11 mouse cellular contexts compared by ENCODE assay signal in the genomic region with DNA sequence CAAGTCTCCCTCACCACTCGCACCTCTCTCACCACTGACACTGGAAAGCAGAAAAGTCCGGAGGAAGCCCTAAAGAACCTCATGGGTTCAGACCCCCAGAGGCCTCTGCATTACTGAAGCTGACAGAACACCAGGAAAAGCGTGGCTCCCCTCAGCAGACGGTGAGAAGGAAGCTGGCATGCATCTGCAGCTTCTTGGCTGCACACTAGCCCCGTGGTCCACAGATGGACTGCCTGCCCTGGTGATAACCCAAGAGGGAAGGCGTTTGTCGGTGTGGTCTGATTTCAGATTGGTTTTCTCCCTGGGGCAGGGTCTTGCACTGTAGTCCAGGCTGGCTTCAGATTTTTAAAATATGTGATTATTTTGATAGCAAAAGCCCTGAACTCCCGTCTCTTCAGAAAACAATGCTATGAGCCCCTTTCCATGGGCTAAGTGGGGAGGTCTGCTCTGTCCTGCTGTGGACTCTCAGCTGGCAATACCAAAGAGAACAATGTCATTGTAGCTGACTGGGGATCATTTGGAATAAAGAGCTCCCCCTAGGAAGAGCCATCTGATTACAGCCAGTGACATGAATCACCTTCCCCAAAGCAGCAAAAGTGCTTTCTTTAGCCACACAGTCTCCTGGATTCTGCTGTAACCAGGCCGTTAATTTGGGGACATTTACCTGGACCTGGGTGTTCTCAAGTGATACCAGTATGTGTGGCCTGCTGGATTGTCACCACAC. TPM values are rescaled to one million over a fixed set of nuclear protein-coding genes. Genes with fewer than 3 reads are reported as not detected.
DNase-seq lines count a peak whose midpoint lies in the region; ATAC-seq and TF ChIP-seq lines count a peak whose summit lies in the region.
"Had no signal": no experiment of that assay in that cellular context is flagged by ENCODE, and none has a peak within 500 bp of the region (broad histone marks: within the 10 kb centered on the region; RNA-seq: fewer than 3 reads in every experiment).

No protein-coding gene starts in this region.

- DNase-seq in adrenal gland, adult 2 months: peak; percentile 57
- DNase-seq in adrenal gland, postnatal 25 days: no peak
- no peak for DNase-seq in kidney, postnatal 0 days (ENCODE audit: low spot score)
- DNase-seq in kidney, postnatal 36 days: no peak
- no peak for DNase-seq in spleen, postnatal 14 days (ENCODE audit: low spot score in 2 of 2)
- DNase-seq: gastrocnemius, postnatal 10 days; kidney, postnatal 4 days had no signal

- ATAC-seq in kidney, postnatal 0 days (replicated peaks; ENCODE audit: low FRiP score, low read depth): no peak
- ATAC-seq in neural tube, embryonic 13.5 days (ENCODE audit: low read depth): no peak
- no peak for ATAC-seq in neural tube, embryonic 15.5 days (ENCODE audit: low FRiP score)
- ATAC-seq in kidney, embryonic 15.5 days (replicated peaks; ENCODE audit: low FRiP score): no peak

- H3K27ac ChIP-seq in kidney, postnatal 0 days: no peak overlapping the region
- H3K27ac ChIP-seq in neural tube, embryonic 13.5 days (replicated peaks): peak overlapping the region; percentile 73
- no peak overlapping the region; the same call in 1 of the 2 replicates for H3K27ac ChIP-seq in neural tube, embryonic 15.5 days (replicated peaks)
- H3K27ac ChIP-seq in kidney, embryonic 15.5 days: no peak overlapping the region
- H3K27ac ChIP-seq: liver, embryonic 14.5 days had no signal

- H3K4me2 ChIP-seq in kidney, postnatal 0 days (ENCODE audit: low read length): no peak overlapping the region
- no peak overlapping the region for H3K4me2 ChIP-seq in neural tube, embryonic 13.5 days
- no peak overlapping the region for H3K4me2 ChIP-seq in neural tube, embryonic 15.5 days
- H3K4me2 ChIP-seq in kidney, embryonic 15.5 days: no peak overlapping the region

- H3K9me3 ChIP-seq in kidney, postnatal 0 days (replicated peaks; ENCODE audit: low read length): no peaks in the 10 kb centered on the region
- no peaks in the 10 kb centered on the region for H3K9me3 ChIP-seq in neural tube, embryonic 13.5 days
- H3K9me3 ChIP-seq in neural tube, embryonic 15.5 days (replicated peaks): no peaks in the 10 kb centered on the region
- no peaks in the 10 kb centered on the region for H3K9me3 ChIP-seq in kidney, embryonic 15.5 days (replicated peaks)

- 76% methylated on average over 9 of the region's 9 CpGs for WGBS in kidney, postnatal 0 days
- 57% methylated on average over 9 of the region's 9 CpGs for WGBS in neural tube, embryonic 13.5 days
- WGBS in neural tube, embryonic 15.5 days: 60% methylated on average over 9 of the region's 9 CpGs
- 74% methylated on average over 9 of the region's 9 CpGs for WGBS in kidney, embryonic 15.5 days

- TF ChIP-seq CTCF in kidney, postnatal 0 days (IDR thresholded peaks at IDR 0.05; ENCODE audit: low read depth): peak; percentile 23; the same call in 1 of the 2 replicates

- H3K4me3 ChIP-seq in kidney, postnatal 0 days (replicated peaks; ENCODE audit: low read depth, low read length): no peak overlapping the region
- no peak overlapping the region for H3K4me3 ChIP-seq in neural tube, embryonic 13.5 days
- H3K4me3 ChIP-seq in neural tube, embryonic 15.5 days (replicated peaks): no peak overlapping the region
- no peak overlapping the region for H3K4me3 ChIP-seq in kidney, embryonic 15.5 days (replicated peaks)

- no peak overlapping the region for H3K9ac ChIP-seq in kidney, postnatal 0 days (ENCODE audit: low read depth, low read length)
- H3K9ac ChIP-seq in neural tube, embryonic 13.5 days: 0 out of 2 replicates have a peak overlapping the region, but pooled peaks have one; percentile 22
- H3K9ac ChIP-seq in neural tube, embryonic 15.5 days (replicated peaks): no peak overlapping the region
- H3K9ac ChIP-seq in kidney, embryonic 15.5 days: no peak overlapping the region
- H3K9ac ChIP-seq: liver, embryonic 14.5 days had no signal

- H3K27me3 ChIP-seq in kidney, postnatal 0 days (ENCODE audit: insufficient read depth, low read length): no peaks in the 10 kb centered on the region
- no peaks in the 10 kb centered on the region for H3K27me3 ChIP-seq in neural tube, embryonic 13.5 days
- H3K27me3 ChIP-seq in neural tube, embryonic 15.5 days (replicated peaks): no peaks in the 10 kb centered on the region
- no peaks in the 10 kb centered on the region for H3K27me3 ChIP-seq in kidney, embryonic 15.5 days

- no peaks in the 10 kb centered on the region for H3K36me3 ChIP-seq in kidney, postnatal 0 days (ENCODE audit: insufficient read depth, low read length)
- 0 out of 2 replicates have a peak, but pooled peaks cover 2% of the 10 kb centered on the region for H3K36me3 ChIP-seq in neural tube, embryonic 13.5 days
- no peaks in the 10 kb centered on the region for H3K36me3 ChIP-seq in neural tube, embryonic 15.5 days
- H3K36me3 ChIP-seq in kidney, embryonic 15.5 days: peaks cover 17% of the 10 kb centered on the region

- 0 out of 2 replicates have a peak, but pooled peaks cover under 1% of the 10 kb centered on the region for H3K4me1 ChIP-seq in kidney, postnatal 0 days (replicated peaks; ENCODE audit: insufficient read depth, low read length)
- peaks cover 60% of the 10 kb centered on the region for H3K4me1 ChIP-seq in neural tube, embryonic 13.5 days (replicated peaks)
- H3K4me1 ChIP-seq in neural tube, embryonic 15.5 days: peaks cover 55% of the 10 kb centered on the region
- peaks cover 16% of the 10 kb centered on the region for H3K4me1 ChIP-seq in kidney, embryonic 15.5 days

RNA-seq across cellular contexts. Expression of a gene that starts 39.2 kb away (rescaled TPM):
- 10 to 100 TPM; 76.9 to 91.2 TPM for total RNA-seq in adrenal gland, adult 2 months (2021)
- polyA plus RNA-seq in adrenal gland, adult 2 months (2012; rRNA removed): 204 and 210 TPM in 2 replicates
- total RNA-seq in adrenal gland, postnatal 25 days (2021): 64.5 and 70.0 TPM in 2 replicates
- polyA plus RNA-seq in kidney, postnatal 0 days (2015; fragmentation: Nextera tagmentation; extraction: Ambion mirVana): 48.7 and 49.1 TPM in 2 replicates
- 51.0 and 51.6 TPM in 2 replicates for polyA plus RNA-seq in neural tube, embryonic 13.5 days (2015; fragmentation: Nextera tagmentation; extraction: Ambion mirVana)
- polyA plus RNA-seq in neural tube, embryonic 15.5 days (2015; fragmentation: Nextera tagmentation; extraction: Ambion mirVana): 41.5 and 42.8 TPM in 2 replicates
- polyA plus RNA-seq in kidney, embryonic 15.5 days (2015; fragmentation: Nextera tagmentation; extraction: Ambion mirVana): 45.7 and 53.8 TPM in 2 replicates
